Mouse (Mus musculus): ENCODE results near the gene Mief1. TPM values are rescaled to one million over a fixed set of nuclear protein-coding genes. Genes with fewer than 3 reads are reported as not detected.

Mief1 gene
- 27.6 and 28.1 TPM in 2 replicates for polyA plus RNA-seq (2014; fragmentation: Nextera tagmentation; extraction: Ambion mirVana)

GRCm38 (mm10) chr15:80233733-80234509 is at the start of gene Mief1:
Mief1 (plus strand) TSS chr15:80234018.
- Histone ChIP-seq H3K27me3 (ENCODE audit: control insufficient read depth, insufficient read depth, low read length) (no peaks in the 10 kb centered on the region), H3K9ac (ENCODE audit: low read length) (peak within 1 kb of the TSS; percentile 88), H3K4me1 (ENCODE audit: control insufficient read depth in 2 of 2, insufficient read depth in 2 of 2, low read length in 2 of 2) (peaks cover 0 to 17% of the 10 kb centered on the region in 2 experiments; a peak in 2 of 4 replicates), H3K27ac (replicated peaks in 1 of 2; ENCODE audit: control insufficient read depth in 1 of 2, insufficient read depth in 1 of 2, low read depth in 2 of 2, low read length in 2 of 2) (peak within 1 kb of the TSS; percentile 57 to 81), H3K4me3 (ENCODE audit: control insufficient read depth in 1 of 2, insufficient read depth in 1 of 2, low read depth in 1 of 2, low read length in 2 of 2) (peak within 1 kb of the TSS; percentile 75 to 83), H3K4me2 (ENCODE audit: low read length) (peak within 1 kb of the TSS; percentile 84), H3K9me3 (ENCODE audit: control insufficient read depth, low read length) (no peaks in the 10 kb centered on the region), H3K36me3 (ENCODE audit: control insufficient read depth, insufficient read depth, low read length) (peaks cover 34% of the 10 kb centered on the region)
- WGBS = 0% methylated on average over 58 of the region's 67 CpGs
- ATAC-seq (ENCODE audit: insufficient number of reproducible peaks, insufficient read depth, low FRiP score, low read depth) = peak; percentile 97

DNA sequence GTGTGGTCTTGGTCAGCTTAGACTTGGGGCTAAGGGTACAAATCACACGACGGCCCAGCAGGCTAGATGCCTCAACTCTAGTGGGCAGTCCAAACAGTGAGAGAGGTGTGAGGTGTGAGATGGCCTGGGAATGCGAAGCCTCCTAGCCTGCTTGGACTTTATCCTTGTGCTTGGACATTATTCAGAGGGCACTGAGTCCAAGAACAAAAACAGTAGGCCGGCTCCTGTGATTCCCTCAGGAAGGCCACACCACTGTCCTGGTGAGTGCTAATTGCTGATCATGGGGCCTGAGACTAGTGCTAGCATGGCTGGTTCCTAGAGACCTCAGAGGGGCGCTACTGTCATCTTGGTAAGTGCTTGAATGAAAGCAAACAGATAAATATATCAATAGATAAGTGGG is 44.9 kb upstream of the Mief1 start:
- Histone ChIP-seq H3K27ac (replicated peaks in 1 of 2; ENCODE audit: control insufficient read depth in 1 of 2, insufficient read depth in 1 of 2, low read depth in 2 of 2, low read length in 2 of 2) (no peak overlapping the region), H3K4me2 (ENCODE audit: low read length) (no peak overlapping the region), H3K9me3 (ENCODE audit: control insufficient read depth, low read length) (no peaks in the 10 kb centered on the region), H3K27me3 (ENCODE audit: control insufficient read depth, insufficient read depth, low read length) (no peaks in the 10 kb centered on the region), H3K36me3 (ENCODE audit: control insufficient read depth, insufficient read depth, low read length) (no peaks in the 10 kb centered on the region), H3K4me3 (ENCODE audit: control insufficient read depth in 1 of 2, insufficient read depth in 1 of 2, low read depth in 1 of 2, low read length in 2 of 2) (no peak overlapping the region), H3K9ac (ENCODE audit: low read length) (no peak overlapping the region), H3K4me1 (ENCODE audit: control insufficient read depth in 2 of 2, insufficient read depth in 2 of 2, low read length in 2 of 2) (no peaks in the 10 kb centered on the region)
- WGBS = 73% methylated on average over 5 of the region's 5 CpGs
- ATAC-seq (ENCODE audit: insufficient number of reproducible peaks, insufficient read depth, low FRiP score, low read depth) = no peak

DNA sequence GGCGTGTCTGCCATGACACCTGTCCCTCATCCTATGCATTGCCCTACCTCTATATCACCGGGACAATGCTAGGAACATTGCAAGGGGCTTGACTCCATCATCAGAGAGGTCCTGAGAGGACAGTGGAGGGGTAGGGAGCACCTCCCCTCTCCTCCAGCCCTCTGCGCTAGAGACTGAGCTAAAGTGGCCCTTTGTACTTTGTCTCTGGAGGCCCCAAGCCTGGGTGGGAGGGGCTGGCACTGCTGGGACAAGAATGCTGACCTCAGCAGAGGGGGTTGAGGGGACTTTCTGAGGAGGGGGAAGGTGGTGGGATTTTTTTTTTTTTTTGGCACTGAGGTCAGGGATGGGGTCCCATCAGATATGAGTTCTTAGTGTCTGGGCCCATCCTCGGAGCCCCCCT is 43.7 kb upstream of the Mief1 start:
- no peaks in the 10 kb centered on the region for H3K9me3 ChIP-seq (ENCODE audit: control insufficient read depth, low read length)
- H3K27ac ChIP-seq (replicated peaks in 1 of 2; ENCODE audit: control insufficient read depth in 1 of 2, insufficient read depth in 1 of 2, low read depth in 2 of 2, low read length in 2 of 2) = no peak overlapping the region
- no peak overlapping the region for H3K9ac ChIP-seq (ENCODE audit: low read length)
- H3K27me3 ChIP-seq (ENCODE audit: control insufficient read depth, insufficient read depth, low read length) = no peaks in the 10 kb centered on the region
- no peak for ATAC-seq (ENCODE audit: insufficient number of reproducible peaks, insufficient read depth, low FRiP score, low read depth)
- no peaks in the 10 kb centered on the region for H3K4me1 ChIP-seq (ENCODE audit: control insufficient read depth in 2 of 2, insufficient read depth in 2 of 2, low read length in 2 of 2)
- H3K4me2 ChIP-seq (ENCODE audit: low read length) = no peak overlapping the region
- H3K36me3 ChIP-seq (ENCODE audit: control insufficient read depth, insufficient read depth, low read length) = no peaks in the 10 kb centered on the region
- WGBS = 67% methylated on average over 4 of the region's 4 CpGs
- no peak overlapping the region for H3K4me3 ChIP-seq (ENCODE audit: control insufficient read depth in 1 of 2, insufficient read depth in 1 of 2, low read depth in 1 of 2, low read length in 2 of 2)

GRCm38 (mm10) chr15:80191585-80192245 is 42.1 kb upstream of the Mief1 start:
- Histone ChIP-seq H3K27me3 (ENCODE audit: control insufficient read depth, insufficient read depth, low read length) (no peaks in the 10 kb centered on the region), H3K36me3 (ENCODE audit: control insufficient read depth, insufficient read depth, low read length) (no peaks in the 10 kb centered on the region), H3K9ac (ENCODE audit: low read length) (no peak overlapping the region), H3K4me3 (ENCODE audit: control insufficient read depth in 1 of 2, insufficient read depth in 1 of 2, low read depth in 1 of 2, low read length in 2 of 2) (no peak overlapping the region), H3K9me3 (ENCODE audit: control insufficient read depth, low read length) (no peaks in the 10 kb centered on the region), H3K4me2 (ENCODE audit: low read length) (no peak overlapping the region), H3K27ac (replicated peaks in 1 of 2; ENCODE audit: control insufficient read depth in 1 of 2, insufficient read depth in 1 of 2, low read depth in 2 of 2, low read length in 2 of 2) (no peak overlapping the region), H3K4me1 (ENCODE audit: control insufficient read depth in 2 of 2, insufficient read depth in 2 of 2, low read length in 2 of 2) (no peaks in the 10 kb centered on the region)
- no peak for ATAC-seq (ENCODE audit: insufficient number of reproducible peaks, insufficient read depth, low FRiP score, low read depth)
- WGBS = 64% methylated on average over 8 of the region's 8 CpGs

GRCm38 (mm10) chr15:80192246-80192585 is 41.6 kb upstream of the Mief1 start:
- no peaks in the 10 kb centered on the region for H3K4me1 ChIP-seq (ENCODE audit: control insufficient read depth in 2 of 2, insufficient read depth in 2 of 2, low read length in 2 of 2)
- H3K27me3 ChIP-seq (ENCODE audit: control insufficient read depth, insufficient read depth, low read length) = no peaks in the 10 kb centered on the region
- H3K27ac ChIP-seq (replicated peaks in 1 of 2; ENCODE audit: control insufficient read depth in 1 of 2, insufficient read depth in 1 of 2, low read depth in 2 of 2, low read length in 2 of 2) = no peak overlapping the region
- H3K36me3 ChIP-seq (ENCODE audit: control insufficient read depth, insufficient read depth, low read length) = no peaks in the 10 kb centered on the region
- no peaks in the 10 kb centered on the region for H3K9me3 ChIP-seq (ENCODE audit: control insufficient read depth, low read length)
- 97% methylated on average over 5 of the region's 6 CpGs for WGBS
- no peak overlapping the region for H3K4me2 ChIP-seq (ENCODE audit: low read length)
- no peak overlapping the region for H3K9ac ChIP-seq (ENCODE audit: low read length)
- ATAC-seq (ENCODE audit: insufficient number of reproducible peaks, insufficient read depth, low FRiP score, low read depth) = no peak
- H3K4me3 ChIP-seq (ENCODE audit: control insufficient read depth in 1 of 2, insufficient read depth in 1 of 2, low read depth in 1 of 2, low read length in 2 of 2) = no peak overlapping the region

GRCm38 (mm10) chr15:80192847-80193246 is 41.0 kb upstream of the Mief1 start:
- Histone ChIP-seq H3K36me3 (ENCODE audit: control insufficient read depth, insufficient read depth, low read length) (no peaks in the 10 kb centered on the region), H3K27ac (replicated peaks in 1 of 2; ENCODE audit: control insufficient read depth in 1 of 2, insufficient read depth in 1 of 2, low read depth in 2 of 2, low read length in 2 of 2) (no peak overlapping the region), H3K4me2 (ENCODE audit: low read length) (no peak overlapping the region), H3K9ac (ENCODE audit: low read length) (no peak overlapping the region), H3K9me3 (ENCODE audit: control insufficient read depth, low read length) (no peaks in the 10 kb centered on the region), H3K4me1 (ENCODE audit: control insufficient read depth in 2 of 2, insufficient read depth in 2 of 2, low read length in 2 of 2) (no peaks in the 10 kb centered on the region), H3K27me3 (ENCODE audit: control insufficient read depth, insufficient read depth, low read length) (no peaks in the 10 kb centered on the region), H3K4me3 (ENCODE audit: control insufficient read depth in 1 of 2, insufficient read depth in 1 of 2, low read depth in 1 of 2, low read length in 2 of 2) (no peak overlapping the region)
- WGBS = 70% methylated on average over 7 of the region's 7 CpGs
- no peak for ATAC-seq (ENCODE audit: insufficient number of reproducible peaks, insufficient read depth, low FRiP score, low read depth)

DNA sequence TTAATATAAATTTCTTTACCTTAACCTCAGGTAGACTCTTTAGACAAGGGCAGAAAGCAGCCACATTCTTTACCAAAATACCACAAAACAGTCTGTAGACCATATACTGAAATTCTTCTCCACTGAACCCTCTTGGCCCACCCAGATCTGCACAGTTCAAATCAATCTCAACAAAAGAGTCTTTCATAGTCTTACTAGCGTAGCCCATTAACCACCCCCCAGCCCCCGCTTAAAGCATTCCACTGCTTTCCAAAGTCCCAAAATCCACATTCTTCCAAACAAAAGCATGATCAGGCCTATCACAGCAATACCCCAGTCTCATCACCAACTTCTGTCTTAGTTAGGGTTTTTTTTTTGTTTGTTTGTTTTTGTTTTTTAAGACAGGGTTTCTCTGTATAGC is 34.3 kb upstream of the Mief1 start:
- no peaks in the 10 kb centered on the region for H3K9me3 ChIP-seq (ENCODE audit: control insufficient read depth, low read length)
- H3K9ac ChIP-seq (ENCODE audit: low read length) = no peak overlapping the region
- no peak overlapping the region for H3K4me3 ChIP-seq (ENCODE audit: control insufficient read depth in 1 of 2, insufficient read depth in 1 of 2, low read depth in 1 of 2, low read length in 2 of 2)
- no peak overlapping the region for H3K4me2 ChIP-seq (ENCODE audit: low read length)
- H3K27ac ChIP-seq (replicated peaks in 1 of 2; ENCODE audit: control insufficient read depth in 1 of 2, insufficient read depth in 1 of 2, low read depth in 2 of 2, low read length in 2 of 2) = no peak overlapping the region
- WGBS = 73% methylated on average over 2 of the region's 2 CpGs
- H3K36me3 ChIP-seq (ENCODE audit: control insufficient read depth, insufficient read depth, low read length) = no peaks in the 10 kb centered on the region
- ATAC-seq (ENCODE audit: insufficient number of reproducible peaks, insufficient read depth, low FRiP score, low read depth) = no peak
- H3K4me1 ChIP-seq (ENCODE audit: control insufficient read depth in 2 of 2, insufficient read depth in 2 of 2, low read length in 2 of 2) = no peaks in the 10 kb centered on the region
- no peaks in the 10 kb centered on the region for H3K27me3 ChIP-seq (ENCODE audit: control insufficient read depth, insufficient read depth, low read length)

Measured in heart, embryonic 14.5 days (tissue).